Mouse (Mus musculus): ENCODE measurements around the gene Orm1. TPM values are rescaled to one million over a fixed set of nuclear protein-coding genes. Genes with fewer than 3 reads are reported as not detected.
A peak's percentile ranks its signal among the peaks of the same experiment; 100 is the strongest.

Gene Orm1
- total and polyA plus RNA-seq, 3 experiments = not detected

- no peak for DNase-seq (ENCODE audit: extremely low read depth)
- H3K4me3 ChIP-seq (replicated peaks in 1 of 3; ENCODE audit: low read depth in 2 of 3, low read length in 2 of 3, poor library complexity in 1 of 3) = no peak within 1 kb of the TSS
- no peaks in the 10 kb centered on the region for H3K79me2 ChIP-seq (replicated peaks; ENCODE audit: control insufficient read depth, extremely low read depth, insufficient read depth, poor library complexity, severe bottlenecking)
- H3K27ac ChIP-seq (ENCODE audit: insufficient read depth, low read depth) = no peak within 1 kb of the TSS
- no peaks in the 10 kb centered on the region for H3K9me3 ChIP-seq (replicated peaks; ENCODE audit: low read length)
- H3K4me1 ChIP-seq (ENCODE audit: control insufficient read depth in 1 of 2, insufficient read depth in 2 of 2) = peaks cover 21 to 26% of the 10 kb centered on the region in 2 experiments
- TF ChIP-seq E2F4 (IDR thresholded peaks at IDR 0.05; ENCODE audit: insufficient replicate concordance, low read depth, low read length) = no peak
- no peak for TF ChIP-seq JUND (conservative IDR thresholded peaks at IDR 0.05; ENCODE audit: low read depth, low read length)
- TF ChIP-seq CHD2 (IDR thresholded peaks at IDR 0.05; ENCODE audit: low read length) = no peak
- no peak for TF ChIP-seq EP300 (IDR thresholded peaks at IDR 0.05; ENCODE audit: low read length)
- TF ChIP-seq PAX5 (IDR thresholded peaks at IDR 0.05; ENCODE audit: low read length) = no peak
- TF ChIP-seq JUN (IDR thresholded peaks at IDR 0.05; ENCODE audit: insufficient read depth, low read depth, low read length) = no peak
- in situ Hi-C loops (cut with MboI; ENCODE audit: low pct_ligation_motif_present, low pct_unique_long_range_greater_than_20kb, low sequenced_read_pairs) (loop anchor here (10.0 kb wide), 1 partner anchor 49 kb away; the partner anchor contains the start of gene Akna), dilution Hi-C loops (cut with MboI; ENCODE audit: extremely low pct_ligation_motif_present, extremely low pct_unique_long_range_greater_than_20kb, low sequenced_read_pairs) (no loop called here)
- H3K9ac ChIP-seq (ENCODE audit: insufficient read depth, low read depth) = no peak within 1 kb of the TSS
- no peaks in the 10 kb centered on the region for H3K27me3 ChIP-seq (replicated peaks)
- no peak within 1 kb of the TSS for H3K4me2 ChIP-seq (ENCODE audit: insufficient read depth, low read depth, poor library complexity, severe bottlenecking)
- peaks cover 14 to 22% of the 10 kb centered on the region in 2 experiments for H3K36me3 ChIP-seq (replicated peaks in 1 of 2; ENCODE audit: control insufficient read depth in 1 of 2, insufficient read depth in 1 of 2, low read length in 1 of 2)
Measured at GRCm38 (mm10) chr4:63355877-63356665, 11.7 kb downstream of the Orm1 start, which contains the start of gene Orm3. Gene Orm3, plus strand, starts transcription at chr4:63356162.

DNA sequence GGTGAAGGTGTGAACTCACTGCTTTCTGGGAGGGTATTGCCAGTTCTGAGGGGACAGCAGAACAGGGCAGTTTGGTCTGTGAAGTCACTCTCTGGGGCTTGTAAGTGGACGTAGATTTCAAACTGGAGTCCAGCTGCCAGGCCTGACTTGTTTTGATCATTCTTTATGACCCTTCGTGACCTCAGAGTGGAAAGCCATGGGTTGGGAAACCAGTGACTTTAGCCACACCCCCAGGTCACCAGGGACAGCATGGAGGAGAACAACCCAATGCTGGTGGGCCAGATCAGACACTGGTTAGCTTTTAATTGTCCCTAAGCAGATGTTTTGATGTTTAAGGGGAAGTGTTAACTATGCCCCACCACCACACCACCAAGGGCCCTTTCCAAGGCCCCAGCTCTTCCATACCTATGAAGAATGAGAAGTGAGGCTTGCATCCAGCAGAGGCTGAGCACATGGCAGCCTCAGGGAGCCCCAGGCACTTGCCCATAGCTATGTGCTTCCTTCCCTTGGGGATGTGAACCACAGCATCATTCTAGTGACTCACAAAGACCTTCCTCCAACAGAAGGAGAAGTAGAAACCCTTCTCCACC, 12.7 kb downstream of the Orm1 start:
- TF ChIP-seq HCFC1 (IDR thresholded peaks at IDR 0.05; ENCODE audit: low read depth, low read length) = no peak
- TF ChIP-seq TCF12 (IDR thresholded peaks at IDR 0.05; ENCODE audit: low read depth, low read length) = no peak
- no peak for TF ChIP-seq UBTF (IDR thresholded peaks at IDR 0.05; ENCODE audit: low read depth, low read length)
- no peak for TF ChIP-seq POLR2A (IDR thresholded peaks at IDR 0.05; ENCODE audit: low read depth, low read length)
- TF ChIP-seq MEF2A (IDR thresholded peaks at IDR 0.05; ENCODE audit: borderline replicate concordance, low read depth, low read length) = no peak
- TF ChIP-seq JUND (conservative IDR thresholded peaks at IDR 0.05; ENCODE audit: low read depth, low read length) = no peak

More for the DNA sequence above, 12.7 kb downstream of the Orm1 start:
- no peak overlapping the region for H3K4me3 ChIP-seq (replicated peaks in 1 of 3; ENCODE audit: low read depth in 2 of 3, low read length in 2 of 3, poor library complexity in 1 of 3)
- peaks cover 14 to 27% of the 10 kb centered on the region in 2 experiments for H3K36me3 ChIP-seq (replicated peaks in 1 of 2; ENCODE audit: control insufficient read depth in 1 of 2, insufficient read depth in 1 of 2, low read length in 1 of 2)
- H3K9me3 ChIP-seq (replicated peaks; ENCODE audit: low read length) = no peaks in the 10 kb centered on the region
- no peaks in the 10 kb centered on the region for H3K79me2 ChIP-seq (replicated peaks; ENCODE audit: control insufficient read depth, extremely low read depth, insufficient read depth, poor library complexity, severe bottlenecking)
- dilution Hi-C loops (cut with MboI; ENCODE audit: extremely low pct_ligation_motif_present, extremely low pct_unique_long_range_greater_than_20kb, low sequenced_read_pairs) (no loop called here), in situ Hi-C loops (cut with MboI; ENCODE audit: low pct_ligation_motif_present, low pct_unique_long_range_greater_than_20kb, low sequenced_read_pairs) (loop anchor here (10.0 kb wide), 1 partner anchor 48 kb away; the partner anchor contains the start of gene Akna)
- peaks cover 21 to 26% of the 10 kb centered on the region in 2 experiments for H3K4me1 ChIP-seq (ENCODE audit: control insufficient read depth in 1 of 2, insufficient read depth in 2 of 2)
- no peak overlapping the region for H3K9ac ChIP-seq (ENCODE audit: insufficient read depth, low read depth)
- no peaks in the 10 kb centered on the region for H3K27me3 ChIP-seq (replicated peaks)
- H3K27ac ChIP-seq (ENCODE audit: insufficient read depth, low read depth) = no peak overlapping the region
- peak; percentile 34 for DNase-seq (ENCODE audit: extremely low read depth)
- H3K4me2 ChIP-seq (ENCODE audit: insufficient read depth, low read depth, poor library complexity, severe bottlenecking) = no peak overlapping the region

All from CH12.LX (cell line).